Mouse (Mus musculus) lung, adult 2 months (tissue): Measurements from ENCODE around the gene Rpl14.

Experiments used
- CTCF ChIP-seq: fragments of 200-500 bp; IDR thresholded peaks from 2 replicates; pipeline ENCODE4 v1.5.1; 2011; ENCODE audit warnings: mild to moderate bottlenecking, low read length, control low read depth; ENCODE audit not compliant: insufficient read depth
- POLR2A ChIP-seq: fragments of 200-500 bp; IDR thresholded peaks from 2 replicates; pipeline ENCODE4 v1.6.1; 2011; ENCODE audit warnings: low read depth, mild to moderate bottlenecking, control low read depth, low read length, borderline replicate concordance; ENCODE audit errors: extremely low read depth

GRCm38 (mm10) chr9:120542241-120542640 is 29.0 kb upstream of the Rpl14 start:
- TF ChIP-seq CTCF (no peak), POLR2A (no peak)
